13 mouse cellular contexts compared by ENCODE assay signal in genomic region chr3:82124567-82124966, GRCm38 (mm10). TPM values are rescaled to one million over a fixed set of nuclear protein-coding genes. Genes with fewer than 3 reads are reported as not detected.
"Had no signal": no experiment of that assay in that cellular context is flagged by ENCODE, and none has a peak within 500 bp of the region (broad histone marks: within the 10 kb centered on the region; RNA-seq: fewer than 3 reads in every experiment).

No protein-coding gene starts in this region.

- ATAC-seq: liver, postnatal 0 days; midbrain, embryonic 16.5 days had no signal

- DNase-seq: liver, postnatal 0 days; lung, embryonic 14.5 days; lung, postnatal 14 days; lung, postnatal 36 days; midbrain, embryonic 14.5 days; right cerebral cortex, postnatal 14 days; right cerebral cortex, postnatal 4 days; spleen, adult 18-20 months; thymus, adult 18-20 months; thymus, postnatal 14 days; thymus, postnatal 36 days had no signal

RNA-seq across cellular contexts. Expression of gene Gucy1b1, which starts 50.1 kb away (rescaled TPM):
- total RNA-seq: megakaryocyte, adult 5-6 weeks had no signal
